Mouse (Mus musculus): ENCODE measurements around the gene Fam3c. TPM values are rescaled to one million over a fixed set of nuclear protein-coding genes. Genes with fewer than 3 reads are reported as not detected.

Gene Fam3c
- polyA plus RNA-seq, 1 experiment from 2014 or later: 89.4 TPM

GRCm38 (mm10) chr6:22327931-22328330 is 28.1 kb downstream of the Fam3c start:
- H3K4me3 ChIP-seq: no peak overlapping the region
- 77% methylated on average over 8 of the region's 8 CpGs for WGBS
- H3K4me1 ChIP-seq (replicated peaks): no peaks in the 10 kb centered on the region
- ATAC-seq (ENCODE audit: low FRiP score, low read depth): no peak
- no peaks in the 10 kb centered on the region for H3K36me3 ChIP-seq
- H3K27me3 ChIP-seq: no peaks in the 10 kb centered on the region
- H3K27ac ChIP-seq (replicated peaks): no peak overlapping the region
- H3K9me3 ChIP-seq: no peaks in the 10 kb centered on the region
- H3K4me2 ChIP-seq: no peak overlapping the region
- no peak overlapping the region for H3K9ac ChIP-seq

GRCm38 (mm10) chr6:22327091-22327490 is 29.0 kb downstream of the Fam3c start:
- Histone ChIP-seq H3K9me3 (no peaks in the 10 kb centered on the region), H3K4me2 (no peak overlapping the region), H3K9ac (no peak overlapping the region), H3K27ac (replicated peaks) (no peak overlapping the region), H3K4me1 (replicated peaks) (no peaks in the 10 kb centered on the region), H3K27me3 (no peaks in the 10 kb centered on the region), H3K36me3 (no peaks in the 10 kb centered on the region), H3K4me3 (no peak overlapping the region)
- ATAC-seq (ENCODE audit: low FRiP score, low read depth): no peak
- 63% methylated on average over 4 of the region's 4 CpGs for WGBS

- H3K4me2 ChIP-seq: no peak overlapping the region
- H3K4me3 ChIP-seq: no peak overlapping the region
- H3K27ac ChIP-seq (replicated peaks): no peak overlapping the region
- H3K4me1 ChIP-seq (replicated peaks): no peaks in the 10 kb centered on the region
- H3K9me3 ChIP-seq: no peaks in the 10 kb centered on the region
- H3K36me3 ChIP-seq: peaks cover 4% of the 10 kb centered on the region; the same call in 1 of the 2 replicates
- no peak for ATAC-seq (ENCODE audit: low FRiP score, low read depth)
- H3K27me3 ChIP-seq: no peaks in the 10 kb centered on the region
- H3K9ac ChIP-seq: no peak overlapping the region
- WGBS: 83% methylated on average over 4 of the region's 4 CpGs
Measured at GRCm38 (mm10) chr6:22326289-22326688, 29.8 kb downstream of the Fam3c start.

GRCm38 (mm10) chr6:22325364-22326072 is 30.5 kb downstream of the Fam3c start:
- Histone ChIP-seq H3K4me3 (no peak overlapping the region), H3K9ac (no peak overlapping the region), H3K27ac (replicated peaks) (no peak overlapping the region), H3K4me2 (no peak overlapping the region), H3K36me3 (peaks cover 4% of the 10 kb centered on the region; the same call in 1 of the 2 replicates), H3K9me3 (no peaks in the 10 kb centered on the region), H3K4me1 (replicated peaks) (no peaks in the 10 kb centered on the region), H3K27me3 (no peaks in the 10 kb centered on the region)
- ATAC-seq (ENCODE audit: low FRiP score, low read depth): peak; percentile 75
- 59% methylated on average over 13 of the region's 13 CpGs for WGBS

- H3K4me1 ChIP-seq (replicated peaks): no peaks in the 10 kb centered on the region
- WGBS: 63% methylated on average over 14 of the region's 14 CpGs
- no peaks in the 10 kb centered on the region for H3K9me3 ChIP-seq
- H3K36me3 ChIP-seq: no peaks in the 10 kb centered on the region
- ATAC-seq (ENCODE audit: low FRiP score, low read depth): no peak
- H3K4me3 ChIP-seq: no peak overlapping the region
- no peak overlapping the region for H3K4me2 ChIP-seq
- peaks cover 10% of the 10 kb centered on the region for H3K27me3 ChIP-seq
- H3K9ac ChIP-seq: no peak overlapping the region
- H3K27ac ChIP-seq (replicated peaks): no peak overlapping the region
Measured at GRCm38 (mm10) chr6:22298059-22298458, 58.0 kb downstream of the Fam3c start.

GRCm38 (mm10) chr6:22297028-22297427 is 59.0 kb downstream of the Fam3c start:
- ATAC-seq (ENCODE audit: low FRiP score, low read depth): no peak
- no peak overlapping the region for H3K9ac ChIP-seq
- no peaks in the 10 kb centered on the region for H3K36me3 ChIP-seq
- no peak overlapping the region for H3K4me3 ChIP-seq
- H3K27ac ChIP-seq (replicated peaks): no peak overlapping the region
- no peaks in the 10 kb centered on the region for H3K9me3 ChIP-seq
- H3K27me3 ChIP-seq: peaks cover 13% of the 10 kb centered on the region
- H3K4me1 ChIP-seq (replicated peaks): no peaks in the 10 kb centered on the region
- H3K4me2 ChIP-seq: no peak overlapping the region
- 86% methylated on average over 6 of the region's 6 CpGs for WGBS

GRCm38 (mm10) chr6:22293922-22294321 is 62.1 kb downstream of the Fam3c start:
- ATAC-seq (ENCODE audit: low FRiP score, low read depth): no peak

GRCm38 (mm10) chr6:22292056-22292455 is 64.0 kb downstream of the Fam3c start:
- ATAC-seq (ENCODE audit: low FRiP score, low read depth): no peak
- H3K4me2 ChIP-seq: no peak overlapping the region
- H3K9ac ChIP-seq: no peak overlapping the region
- WGBS: 53% methylated on average over 4 of the region's 4 CpGs
- no peak overlapping the region for H3K4me3 ChIP-seq
- no peak overlapping the region for H3K27ac ChIP-seq (replicated peaks)
- H3K9me3 ChIP-seq: no peaks in the 10 kb centered on the region
- H3K4me1 ChIP-seq (replicated peaks): peaks cover 23% of the 10 kb centered on the region
- H3K36me3 ChIP-seq: no peaks in the 10 kb centered on the region
- peaks cover 49% of the 10 kb centered on the region for H3K27me3 ChIP-seq

More at GRCm38 (mm10) chr6:22293922-22294321, 62.1 kb downstream of the Fam3c start:
- H3K4me1 ChIP-seq (replicated peaks): peaks cover 9% of the 10 kb centered on the region
- no peak overlapping the region for H3K4me2 ChIP-seq
- H3K36me3 ChIP-seq: no peaks in the 10 kb centered on the region
- H3K9me3 ChIP-seq: no peaks in the 10 kb centered on the region
- WGBS: 36% methylated on average over 3 of the region's 3 CpGs
- no peak overlapping the region for H3K9ac ChIP-seq
- H3K27ac ChIP-seq (replicated peaks): no peak overlapping the region
- peaks cover 35% of the 10 kb centered on the region for H3K27me3 ChIP-seq
- no peak overlapping the region for H3K4me3 ChIP-seq

- Histone ChIP-seq H3K9me3 (no peaks in the 10 kb centered on the region), H3K4me1 (replicated peaks) (peaks cover 23% of the 10 kb centered on the region), H3K4me2 (no peak overlapping the region), H3K27me3 (peaks cover 58% of the 10 kb centered on the region), H3K9ac (no peak overlapping the region), H3K36me3 (no peaks in the 10 kb centered on the region), H3K27ac (replicated peaks) (no peak overlapping the region), H3K4me3 (no peak overlapping the region)
- WGBS: 69% methylated on average over 8 of the region's 8 CpGs
- no peak for ATAC-seq (ENCODE audit: low FRiP score, low read depth)
Measured at GRCm38 (mm10) chr6:22290790-22291189, 65.3 kb downstream of the Fam3c start.

GRCm38 (mm10) chr6:22289461-22290021 is 66.5 kb downstream of the Fam3c start:
- H3K36me3 ChIP-seq: no peaks in the 10 kb centered on the region
- H3K4me1 ChIP-seq (replicated peaks): peaks cover 23% of the 10 kb centered on the region
- 3% methylated on average over 21 of the region's 21 CpGs for WGBS
- H3K4me2 ChIP-seq: peak overlapping the region; percentile 69
- no peak for ATAC-seq (ENCODE audit: low FRiP score, low read depth)
- no peaks in the 10 kb centered on the region for H3K9me3 ChIP-seq
- H3K4me3 ChIP-seq: peak overlapping the region; percentile 40
- no peak overlapping the region for H3K27ac ChIP-seq (replicated peaks)
- H3K9ac ChIP-seq: 0 out of 2 replicates have a peak overlapping the region, but pooled peaks have one; percentile 23
- peaks cover 54% of the 10 kb centered on the region for H3K27me3 ChIP-seq

- Histone ChIP-seq H3K4me2 (peak overlapping the region; percentile 69), H3K4me3 (peak overlapping the region; percentile 40), H3K27me3 (peaks cover 54% of the 10 kb centered on the region), H3K27ac (replicated peaks) (no peak overlapping the region), H3K9me3 (no peaks in the 10 kb centered on the region), H3K4me1 (replicated peaks) (peaks cover 23% of the 10 kb centered on the region), H3K9ac (peak overlapping the region; percentile 23; the same call in 1 of the 2 replicates), H3K36me3 (no peaks in the 10 kb centered on the region)
- peak; percentile 84 for ATAC-seq (ENCODE audit: low FRiP score, low read depth)
- under 1% methylated on average over 38 of the region's 38 CpGs for WGBS
Measured at GRCm38 (mm10) chr6:22288737-22289460, 67.1 kb downstream of the Fam3c start.

Data from hindbrain, embryonic 15.5 days (tissue).